Mouse (Mus musculus): ENCODE results near the gene Tescl.

Gene Tescl

DNA sequence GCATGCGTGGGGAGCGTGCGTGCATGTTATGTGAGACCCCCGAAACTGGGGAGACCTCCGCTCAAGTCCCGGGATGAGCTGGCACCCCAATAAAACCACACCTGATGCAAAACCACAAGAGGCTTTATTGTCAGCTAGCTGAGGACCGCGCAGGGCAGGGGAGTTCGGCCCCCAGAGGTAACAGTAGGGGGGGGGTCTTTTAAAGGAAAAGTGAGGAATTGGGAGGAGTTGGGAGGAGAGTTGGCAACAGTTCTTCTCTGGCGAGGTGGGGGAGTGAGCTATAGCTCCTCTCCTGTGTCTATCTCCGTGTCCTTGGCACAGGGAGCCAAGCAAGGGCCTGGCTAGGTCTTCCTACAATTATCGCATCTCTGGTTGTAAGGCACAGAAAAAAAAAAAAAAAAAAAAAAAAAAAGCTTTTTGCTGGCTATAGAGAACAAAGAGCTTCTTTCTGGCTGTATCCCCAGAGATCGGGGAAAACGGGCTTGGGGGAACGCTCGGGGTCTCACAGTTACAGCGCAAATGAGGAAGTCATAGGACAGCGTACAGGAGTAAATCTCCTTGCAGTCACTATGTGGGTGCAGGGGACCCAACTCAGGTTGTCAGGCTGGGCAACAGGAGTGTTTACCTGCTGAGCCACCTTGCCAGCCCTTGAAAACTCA, 33.8 kb downstream of the Tescl start:
- peak in 1 of 2 experiments; percentile 19 for DNase-seq (ENCODE audit: low spot score in 2 of 2)

DNA sequence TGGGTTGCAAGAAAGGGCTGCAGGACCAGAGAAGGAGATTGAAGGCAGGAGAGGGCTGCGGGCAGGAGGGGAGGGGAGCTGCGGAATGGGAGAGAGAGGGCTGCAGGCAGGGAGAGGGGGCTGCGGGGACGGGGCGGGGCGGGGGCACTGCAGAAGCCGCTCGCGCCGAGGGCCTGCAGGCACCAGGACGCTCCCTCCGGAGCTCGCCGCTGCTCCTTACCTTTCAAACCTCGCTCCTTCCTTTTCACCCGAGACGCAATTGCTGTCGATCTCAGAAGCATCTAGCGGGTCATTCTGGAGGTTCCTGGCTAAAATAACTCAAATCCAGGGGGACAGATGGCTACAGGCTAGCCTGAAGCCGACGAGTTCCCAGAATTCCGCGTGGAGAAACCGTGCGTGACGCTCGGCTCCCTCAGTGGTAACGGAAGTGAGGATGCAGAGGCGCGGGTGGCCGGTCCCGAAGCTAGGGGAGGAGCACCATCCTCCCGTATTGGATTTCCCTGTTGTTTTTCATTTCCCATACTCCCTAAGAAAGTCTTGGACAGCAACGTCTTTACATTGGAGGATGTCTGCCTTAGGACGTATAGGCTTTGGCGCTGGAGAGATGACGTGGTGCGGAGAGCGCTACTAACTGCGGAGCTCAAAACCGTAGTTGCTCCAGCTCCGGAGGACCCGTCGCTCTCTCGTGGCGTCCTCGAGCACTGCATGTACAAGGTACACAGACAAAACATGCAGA, 34.6 kb downstream of the Tescl start:
- peak; percentile 88 to 92 for DNase-seq (ENCODE audit: low spot score in 2 of 2)

- DNase-seq (ENCODE audit: low spot score in 2 of 2): no peak
Observed at GRCm38 (mm10) chr7:24298635-24298972, 35.1 kb downstream of the Tescl start.

GRCm38 (mm10) chr7:24297361-24298095, 36.2 kb downstream of the Tescl start:
- DNase-seq (ENCODE audit: low spot score in 2 of 2): no peak

GRCm38 (mm10) chr7:24296386-24296785, 37.4 kb downstream of the Tescl start:
- no peak for DNase-seq (ENCODE audit: low spot score in 2 of 2)

DNA sequence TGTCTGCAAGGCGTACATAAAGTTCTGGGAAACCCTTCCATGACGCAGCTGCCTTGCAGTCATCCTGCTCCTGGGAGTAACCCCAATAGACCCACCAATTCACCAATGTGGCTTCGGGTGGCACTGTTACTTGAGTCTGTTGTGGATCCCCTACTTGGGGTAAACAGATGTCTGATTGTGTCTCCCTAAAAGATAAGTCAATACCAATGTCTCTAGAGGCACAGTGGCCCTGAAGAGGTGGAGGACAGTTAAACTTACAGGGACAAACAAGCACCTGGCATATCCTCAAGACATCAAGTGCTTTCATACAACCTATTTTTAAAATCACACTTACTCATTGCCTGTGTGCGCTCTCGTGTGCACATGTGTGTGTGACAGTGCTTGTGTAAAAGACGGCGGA, 38.4 kb downstream of the Tescl start:
- no peak for DNase-seq (ENCODE audit: low spot score in 2 of 2)

- DNase-seq (ENCODE audit: low spot score in 2 of 2): no peak
Observed at GRCm38 (mm10) chr7:24294763-24295162, 39.0 kb downstream of the Tescl start.

DNA sequence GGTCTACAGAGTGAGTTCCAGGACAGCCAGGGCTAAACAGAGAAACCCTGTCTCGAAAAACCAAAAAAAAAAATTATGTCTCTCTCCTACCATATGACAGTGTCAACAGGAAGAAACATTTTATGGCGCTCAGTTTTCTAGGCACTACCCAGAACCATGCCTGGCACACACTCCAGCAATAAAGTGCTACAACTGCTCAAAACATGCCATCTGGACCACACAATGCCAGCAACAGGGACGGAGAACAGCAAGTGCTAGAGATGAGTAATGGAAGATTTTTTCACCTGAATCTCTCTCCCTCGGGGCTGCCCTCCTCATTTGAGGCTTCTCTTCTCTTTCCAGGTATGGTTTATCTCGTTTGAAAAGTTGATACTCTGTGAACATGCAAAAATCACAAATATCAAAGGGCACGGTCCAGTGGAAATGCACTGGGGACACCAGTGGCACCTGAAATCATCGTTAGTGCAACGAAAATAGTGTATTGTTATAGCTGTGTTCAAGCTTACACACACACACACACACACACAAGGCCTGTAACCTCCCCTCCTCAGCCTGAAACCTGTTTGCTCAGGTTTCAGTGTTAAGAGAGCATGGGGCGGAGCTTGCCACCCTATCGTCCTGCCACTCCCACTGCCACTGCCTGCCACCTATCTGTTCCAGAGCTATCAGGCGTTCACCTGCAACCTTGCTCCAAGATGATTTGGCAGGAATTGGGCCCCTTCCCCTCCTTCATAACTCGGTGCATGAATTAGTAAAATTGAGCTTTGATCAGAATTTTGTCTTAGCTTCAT, 40.5 kb downstream of the Tescl start:
- no peak for DNase-seq (ENCODE audit: low spot score in 2 of 2)

- DNase-seq (ENCODE audit: low spot score in 2 of 2): no peak
Observed at GRCm38 (mm10) chr7:24291387-24292090, 42.2 kb downstream of the Tescl start.

- DNase-seq (ENCODE audit: low spot score in 2 of 2): no peak
Observed at GRCm38 (mm10) chr7:24290106-24290693, 43.5 kb downstream of the Tescl start.

- no peak for DNase-seq (ENCODE audit: low spot score in 2 of 2)
Observed at GRCm38 (mm10) chr7:24288512-24288911, 45.2 kb downstream of the Tescl start.

DNA sequence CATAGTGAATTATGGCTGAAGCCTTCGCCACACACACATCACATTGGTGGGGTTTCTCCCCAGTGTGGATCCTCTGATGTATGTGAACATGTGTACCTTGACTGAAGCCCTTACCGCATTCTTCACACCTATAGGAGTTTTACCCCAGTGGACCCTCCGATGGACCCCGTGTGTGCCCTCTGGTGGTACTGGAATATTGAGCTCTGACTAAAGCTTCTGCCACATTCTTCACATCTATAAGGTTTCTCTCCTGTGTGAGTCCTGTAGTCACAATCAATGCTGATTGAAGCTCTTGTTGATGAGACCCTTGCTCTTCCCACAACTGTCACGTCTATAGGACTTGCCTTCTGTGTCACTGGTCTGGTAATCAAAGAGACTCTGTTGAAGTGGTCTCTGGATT, 46.1 kb downstream of the Tescl start:
- DNase-seq (ENCODE audit: low spot score in 2 of 2): no peak

GRCm38 (mm10) chr7:24286916-24287315, 46.8 kb downstream of the Tescl start:
- DNase-seq (ENCODE audit: low spot score in 2 of 2): no peak

DNA sequence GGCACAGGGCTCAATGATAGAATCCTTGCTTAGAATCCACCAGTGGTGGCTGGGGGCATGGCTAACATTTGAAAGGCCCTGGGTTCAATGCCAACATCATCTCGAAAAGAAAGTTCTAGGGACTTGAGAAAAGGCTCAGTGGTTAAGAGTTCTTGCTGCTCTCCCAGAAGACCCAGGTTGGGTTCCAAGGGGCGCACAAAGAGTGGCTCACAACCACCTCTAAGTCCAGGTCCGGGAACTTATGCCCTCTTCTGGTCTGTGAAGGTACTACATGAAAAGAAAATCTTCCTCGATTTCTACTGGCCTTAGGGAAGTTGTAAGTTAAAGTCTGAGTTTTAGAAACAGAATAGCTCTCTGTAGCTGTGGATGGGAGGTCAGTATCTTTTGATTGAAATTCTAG, 47.6 kb downstream of the Tescl start:
- DNase-seq (ENCODE audit: low spot score in 2 of 2): no peak

Data from frontal cortex, postnatal 36 days (tissue).